9 mouse cellular contexts compared by ENCODE assay signal in genomic region chr13:102912867-102913266, GRCm38 (mm10).
"Had no signal": no experiment of that assay in that cellular context is flagged by ENCODE, and none has a peak within 500 bp of the region (broad histone marks: within the 10 kb centered on the region; RNA-seq: fewer than 3 reads in every experiment).

No protein-coding gene starts in this region.

- H3K4me2 ChIP-seq: limb, embryonic 13.5 days; neural tube, embryonic 13.5 days had no signal

- H3K27me3 ChIP-seq: limb, embryonic 13.5 days; neural tube, embryonic 13.5 days had no signal

- ATAC-seq: intestine, embryonic 16.5 days had no signal

- H3K27ac ChIP-seq: limb, embryonic 13.5 days; liver, embryonic 14.5 days; neural tube, embryonic 13.5 days had no signal

- H3K4me3 ChIP-seq: limb, embryonic 13.5 days; neural tube, embryonic 13.5 days had no signal

- H3K4me1 ChIP-seq: limb, embryonic 13.5 days; neural tube, embryonic 13.5 days had no signal

- H3K9me3 ChIP-seq: neural tube, embryonic 13.5 days had no signal

- DNase-seq: kidney, postnatal 36 days; left cerebral cortex, postnatal 4 days; lung, adult 18-20 months; right cerebral cortex, postnatal 14 days; thymus, postnatal 36 days had no signal

- H3K36me3 ChIP-seq: limb, embryonic 13.5 days; neural tube, embryonic 13.5 days had no signal

- H3K9ac ChIP-seq: limb, embryonic 13.5 days; liver, embryonic 14.5 days; neural tube, embryonic 13.5 days had no signal
